Mouse (Mus musculus) heart, adult 9 months (tissue): Measurements from ENCODE around the gene Klf11.
"Not testable (repeated sequence)": the region's sequence is repeated elsewhere in the genome, so short reads cannot be mapped to it uniquely, and the experiment has no call there.

Experiments used
- DNase-seq, 2 experiments: peaks; one replicate each; pipeline ENCODE4 v3.0.0; 2022; ENCODE audit warnings: low spot score in 2 of 2

Gene Klf11

DNA sequence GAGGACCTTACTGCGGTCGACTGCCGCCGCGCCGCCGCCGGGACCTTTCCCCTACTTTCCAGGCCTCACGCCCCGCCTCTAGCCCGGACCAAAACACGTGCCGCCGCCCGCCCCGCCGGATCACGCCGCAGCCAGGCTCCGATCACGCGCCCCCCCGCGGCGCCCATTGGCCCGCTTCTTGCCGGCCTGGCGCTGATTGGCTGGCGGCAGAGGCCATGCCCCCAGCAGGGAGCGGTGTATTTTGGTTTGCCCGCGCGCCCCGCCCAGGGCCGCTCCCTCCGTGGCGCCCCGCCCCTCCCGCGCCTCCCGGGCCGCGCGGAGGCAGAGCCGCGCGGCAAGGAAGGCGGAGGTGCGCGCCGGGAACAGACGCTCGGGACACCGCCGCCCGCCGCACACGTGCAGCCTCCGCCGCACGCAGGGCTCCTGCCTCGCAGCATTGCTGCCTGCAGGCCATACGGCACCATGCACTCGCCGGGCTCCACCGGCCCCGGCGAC is at the start of gene Klf11:
Gene Klf11 (plus strand): TSS at position 212 of the 495 bp plus-strand sequence.
- DNase-seq, result peak; percentile 98

DNA sequence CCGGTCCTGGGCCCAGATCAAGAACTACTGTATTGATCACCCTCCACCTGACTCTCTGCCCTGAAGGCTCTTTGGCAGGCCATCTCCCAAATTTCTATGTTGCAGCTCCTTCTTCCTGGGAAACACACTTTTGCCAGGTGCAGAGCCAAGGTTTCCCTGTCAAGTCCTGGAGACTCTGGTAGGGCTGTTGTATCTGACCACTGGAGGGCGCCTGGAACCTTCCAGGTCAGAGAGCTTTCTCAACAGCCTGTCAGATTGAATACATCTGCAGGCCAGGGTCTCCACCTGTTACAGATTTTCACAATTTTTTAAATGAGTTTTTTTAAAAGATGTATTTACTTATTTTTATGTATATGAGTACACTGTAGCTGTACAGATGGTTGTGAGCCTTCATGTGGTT is 47.8 kb upstream of the Klf11 start:
- DNase-seq, result peak; percentile 33 to 57

DNA sequence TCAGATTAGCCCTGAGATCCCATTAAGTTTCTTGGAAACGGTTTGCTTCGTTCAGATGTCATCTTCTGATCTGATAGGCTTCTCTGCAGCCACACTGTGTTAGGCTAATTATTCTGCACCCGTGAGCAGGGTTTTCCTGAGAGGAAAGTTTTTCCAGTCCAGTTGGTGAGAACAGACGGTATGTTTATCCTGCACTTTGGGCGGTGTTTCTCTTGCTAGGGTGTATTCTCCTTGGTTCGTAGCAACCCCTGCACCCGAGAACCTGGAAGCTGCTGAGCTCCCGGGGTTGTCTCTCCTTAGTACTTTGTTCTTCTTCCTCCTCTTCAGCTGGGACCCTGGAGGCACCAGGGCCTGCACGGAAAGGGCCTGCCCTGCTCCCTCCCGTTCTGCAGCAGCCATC is 44.9 kb upstream of the Klf11 start:
- DNase-seq, result no peak

DNA sequence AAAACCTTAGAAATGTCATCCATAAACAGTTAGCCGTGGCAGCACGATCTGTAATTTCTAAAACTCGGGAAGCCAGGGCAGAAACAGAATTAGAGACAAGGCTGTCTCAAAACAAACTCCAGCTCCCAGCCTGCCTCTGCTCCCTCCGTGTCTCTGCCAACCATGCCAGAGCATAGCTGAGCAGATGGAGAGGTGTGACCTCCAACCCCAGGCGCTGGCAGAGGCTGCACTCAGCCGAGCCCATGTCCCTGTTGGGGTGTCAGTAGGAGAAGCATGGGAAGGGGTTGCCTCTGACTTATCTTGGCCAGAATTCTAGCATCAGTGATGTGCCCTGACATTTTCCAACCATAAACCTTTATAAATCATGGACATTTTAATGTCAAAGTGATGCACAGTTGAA is 38.5 kb upstream of the Klf11 start:
- no peak for DNase-seq

- DNase-seq, result no peak
Measured at GRCm38 (mm10) chr12:24614452-24615075, 36.5 kb upstream of the Klf11 start.

- DNase-seq, result no peak
Measured at GRCm38 (mm10) chr12:24615140-24615539, 35.9 kb upstream of the Klf11 start.

GRCm38 (mm10) chr12:24619436-24619835 is 31.6 kb upstream of the Klf11 start:
- DNase-seq, result no peak

DNA sequence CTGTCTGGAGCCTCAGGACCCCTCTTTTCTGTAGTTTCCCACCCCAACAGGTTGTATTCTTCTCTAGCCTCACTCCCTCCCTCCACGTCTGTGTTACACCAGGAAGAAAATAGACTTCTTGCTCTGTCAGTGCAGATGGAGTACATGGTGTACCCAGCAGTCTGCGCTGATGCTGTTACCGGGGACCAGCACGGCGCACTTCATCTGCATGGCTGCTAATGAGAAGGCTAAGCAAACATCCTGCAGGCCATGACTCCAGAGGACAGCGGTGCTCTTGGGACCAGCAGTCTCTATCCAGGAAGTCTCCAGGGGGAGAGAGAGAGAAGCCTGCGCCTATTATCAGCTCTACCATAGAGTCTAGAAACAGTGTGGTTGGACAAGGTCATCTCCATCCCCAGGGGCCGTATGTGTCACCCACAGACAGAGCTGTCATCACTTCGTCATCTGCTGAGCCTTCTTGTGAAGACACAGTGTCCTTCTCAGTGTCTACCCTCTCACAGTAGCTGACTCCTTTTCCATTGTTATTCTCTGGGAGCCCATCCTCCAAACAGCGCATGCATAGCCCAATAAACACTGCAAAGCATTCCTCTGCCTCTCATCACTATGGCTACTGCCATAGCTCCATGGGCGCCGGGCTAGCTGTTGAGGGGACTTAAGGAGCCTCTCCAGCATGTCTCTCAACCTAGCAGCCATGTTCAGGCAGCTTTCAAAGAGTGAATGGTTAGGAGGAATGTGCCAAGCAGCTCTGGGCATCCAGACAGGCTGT is 27.4 kb upstream of the Klf11 start:
- no peak for DNase-seq

GRCm38 (mm10) chr12:24626401-24626800 is 24.7 kb upstream of the Klf11 start:
- no peak for DNase-seq

DNA sequence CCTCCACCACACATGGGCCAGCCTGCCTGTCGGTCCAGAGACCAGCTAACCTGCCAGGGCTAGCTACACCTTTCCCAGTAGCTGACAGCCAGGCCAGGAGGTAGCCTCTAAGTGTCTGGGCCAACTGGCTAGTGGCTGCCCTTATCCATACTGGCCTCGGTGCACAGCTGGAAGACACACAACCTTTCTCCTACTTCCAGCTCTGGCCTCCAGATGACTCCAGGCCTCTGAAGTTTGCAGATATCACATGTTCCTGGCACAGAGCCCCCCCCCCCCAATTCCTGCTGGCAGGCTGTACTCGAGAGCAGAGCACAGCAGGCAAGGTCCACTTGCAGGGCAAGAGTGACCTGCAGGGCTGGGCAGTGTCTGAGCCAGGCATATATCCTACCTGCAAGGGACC is 23.9 kb upstream of the Klf11 start:
- peak in 1 of 2 experiments; percentile 26 for DNase-seq

DNA sequence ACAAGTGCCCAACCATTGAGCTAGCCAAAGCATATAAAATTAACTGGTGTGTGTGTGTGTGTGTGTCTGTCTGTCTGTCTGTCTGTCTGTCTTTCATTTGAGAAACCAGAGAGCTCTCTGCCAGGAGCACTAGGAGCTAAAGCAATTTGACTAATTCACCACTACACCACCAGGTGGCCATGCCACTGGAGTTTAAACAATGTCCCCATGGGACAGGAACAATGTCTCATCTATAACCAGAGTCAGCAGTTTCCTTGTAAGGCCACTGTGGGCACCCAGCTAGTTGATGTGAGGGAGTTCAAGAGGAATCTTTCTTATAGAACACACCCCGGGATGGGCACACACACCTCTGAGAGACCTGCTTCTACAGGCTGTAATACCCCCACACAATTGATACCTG is 20.9 kb upstream of the Klf11 start:
- DNase-seq, result peak; percentile 40 to 53

- DNase-seq, result no peak
Measured at GRCm38 (mm10) chr12:24632404-24632803, 18.7 kb upstream of the Klf11 start.

- DNase-seq, result peak; percentile 77 to 88
Measured at GRCm38 (mm10) chr12:24633753-24634191, 17.3 kb upstream of the Klf11 start.

GRCm38 (mm10) chr12:24634212-24634611 is 16.9 kb upstream of the Klf11 start:
- no peak for DNase-seq

DNA sequence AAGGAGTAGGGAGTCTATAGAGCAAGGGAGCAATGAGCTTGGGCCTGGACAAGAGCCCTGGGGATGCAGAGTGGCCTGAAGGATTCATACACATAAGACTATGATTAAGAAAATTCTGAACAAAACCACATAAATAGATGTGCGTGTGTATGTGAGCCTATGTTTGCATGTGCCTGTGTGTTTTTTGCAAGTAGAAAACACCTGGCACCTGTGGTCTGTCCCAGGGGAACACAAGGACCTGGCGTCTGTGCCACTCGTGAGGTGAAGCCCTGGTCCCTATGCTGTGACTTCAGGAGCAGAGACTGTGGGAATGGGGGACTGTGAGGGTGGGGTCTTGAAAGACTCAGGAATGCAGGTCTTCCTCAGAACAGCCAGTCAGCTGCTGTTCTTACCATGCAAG is 16.4 kb upstream of the Klf11 start:
- no peak for DNase-seq

DNA sequence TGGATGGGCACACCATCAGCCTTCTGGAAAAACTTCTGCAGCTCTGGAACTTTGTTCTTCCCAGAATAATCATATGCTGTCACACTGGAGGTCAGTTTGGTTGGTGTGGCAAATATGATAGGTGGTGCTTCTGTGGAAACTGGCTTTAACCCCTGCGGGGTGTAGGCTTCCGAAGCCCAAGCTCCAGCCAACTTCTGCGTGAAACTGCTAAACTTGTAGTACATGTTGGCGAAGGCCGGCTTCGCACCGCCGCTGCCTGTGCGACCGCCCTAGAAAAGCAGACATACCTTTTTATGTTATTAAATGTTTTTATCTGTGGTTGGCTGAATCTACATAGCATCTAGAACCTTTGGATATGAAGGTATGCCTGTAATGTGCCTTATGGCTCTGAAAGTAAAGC is 12.3 kb upstream of the Klf11 start:
- DNase-seq, result not testable (repeated sequence)

DNA sequence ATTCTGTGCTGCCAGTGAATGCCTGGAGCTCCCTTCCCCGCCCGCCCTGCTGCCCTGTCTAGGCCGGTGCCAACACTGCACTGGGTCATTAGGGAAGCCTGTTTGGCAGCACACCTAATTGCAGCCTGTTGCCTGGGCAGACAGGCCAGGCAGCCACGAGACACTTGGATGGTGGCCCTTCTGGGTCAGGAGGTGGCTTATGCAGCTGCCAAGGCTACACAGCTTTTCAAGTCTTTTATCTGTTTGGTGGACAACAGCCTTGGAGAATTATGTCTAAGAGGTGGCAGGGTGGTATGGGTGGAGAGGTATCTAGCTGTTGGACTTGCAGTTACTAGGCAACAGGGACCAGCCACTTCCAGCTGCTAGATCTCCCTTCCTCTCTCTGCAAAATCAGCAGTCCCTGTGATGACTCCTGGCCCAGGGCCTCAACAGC is 8.7 kb upstream of the Klf11 start:
- DNase-seq, result peak; percentile 74 to 75

DNA sequence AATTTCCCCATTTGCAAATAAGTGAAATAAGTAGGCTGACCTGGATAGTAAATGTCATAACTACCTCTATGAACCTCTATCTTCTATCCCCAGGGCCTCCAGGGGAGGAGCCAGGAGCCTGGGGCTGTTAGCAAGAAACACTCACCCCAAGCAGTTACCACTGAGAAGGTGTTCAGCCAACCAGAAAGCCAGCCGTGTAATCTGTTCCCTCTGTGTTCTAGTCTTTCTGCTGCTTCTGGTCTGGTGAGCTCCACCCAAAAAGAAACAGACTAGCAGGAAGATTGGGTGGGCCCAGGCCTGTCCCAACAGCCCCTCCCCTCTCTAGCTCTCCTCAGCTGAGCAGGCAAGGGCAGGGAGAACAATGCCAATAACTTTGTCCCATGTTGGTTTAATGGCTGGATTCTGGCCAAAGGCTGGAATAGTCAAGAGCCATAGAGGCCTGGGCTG is 6.9 kb upstream of the Klf11 start:
- peak; percentile 28 to 53 for DNase-seq

DNA sequence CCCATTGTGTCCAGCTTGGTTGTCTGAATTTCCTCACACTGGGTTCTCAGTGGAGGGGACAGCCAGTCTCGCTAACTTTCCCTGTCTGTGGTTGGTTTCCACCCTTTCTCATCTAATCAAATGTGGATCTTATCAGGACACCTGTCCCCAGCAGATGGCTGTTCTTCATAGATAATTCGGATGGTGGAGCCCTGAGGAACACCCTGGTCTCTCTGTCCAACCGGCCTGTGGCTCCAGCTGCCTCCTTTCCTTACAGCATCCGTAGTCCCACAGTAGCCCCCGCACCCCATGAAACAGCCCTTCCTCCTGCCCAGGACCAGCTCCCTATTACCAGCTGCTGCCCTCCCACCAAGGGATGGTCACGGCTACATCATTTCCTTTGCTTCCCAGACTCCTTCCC is 5.2 kb upstream of the Klf11 start:
- no peak for DNase-seq

DNA sequence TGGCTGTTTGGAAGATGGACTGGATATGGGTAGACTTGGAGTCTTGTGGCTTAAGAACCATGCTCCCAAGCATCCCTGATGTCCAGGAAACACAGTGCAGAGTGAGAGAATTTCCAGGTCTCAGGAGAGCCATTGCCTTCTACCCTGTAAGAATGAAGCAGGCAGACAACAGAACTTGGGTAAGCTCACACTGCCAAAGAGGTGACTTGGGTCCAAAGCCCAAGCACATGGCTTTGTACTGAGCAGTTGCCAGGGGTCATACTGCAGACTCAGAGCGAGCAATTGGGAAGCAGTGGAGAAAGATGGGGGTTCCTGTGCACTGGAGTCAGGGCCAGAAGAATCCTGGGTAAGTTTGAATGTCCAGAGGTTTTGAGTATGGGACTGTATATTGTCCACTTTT is 3.0 kb upstream of the Klf11 start:
- DNase-seq, result no peak

GRCm38 (mm10) chr12:24650415-24651062 is 535 bp upstream of the Klf11 start:
- peak in 1 of 2 experiments; percentile 32 for DNase-seq

GRCm38 (mm10) chr12:24651642-24652342 is 718 bp downstream of the Klf11 start:
- peak; percentile 96 to 97 for DNase-seq
